Mouse (Mus musculus): ENCODE measurements around the gene Stn1. TPM values are rescaled to one million over a fixed set of nuclear protein-coding genes. Genes with fewer than 3 reads are reported as not detected.

Gene Stn1
- total RNA-seq, 2 experiments from 2014 or later = 23.1 to 26.3 TPM

DNA sequence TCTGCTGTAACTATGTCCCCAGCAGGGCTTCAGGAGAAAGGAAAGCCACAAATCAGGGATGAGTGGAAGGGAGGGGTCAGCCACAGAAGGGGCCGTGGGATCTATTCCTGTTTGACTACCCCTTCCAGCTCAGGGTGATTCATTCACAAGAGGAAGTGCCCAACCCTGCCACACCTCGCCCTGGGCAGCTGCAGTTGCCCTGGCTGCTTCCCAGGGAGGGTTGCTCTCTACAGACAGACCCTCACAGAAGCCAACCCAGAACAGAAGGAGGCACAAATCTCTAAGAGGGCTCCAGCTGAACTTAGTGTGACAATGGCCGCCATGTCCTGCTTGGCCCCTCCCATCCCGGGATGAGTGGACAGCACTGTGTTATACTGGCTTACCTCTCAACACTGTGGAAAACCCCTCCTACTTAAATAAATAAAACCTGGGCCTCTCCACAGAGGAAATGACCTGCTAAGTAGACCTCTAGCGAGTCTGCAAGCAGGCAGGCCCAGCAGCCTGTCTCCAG, 28.5 kb downstream of the Stn1 start:
- no peak for DNase-seq

DNA sequence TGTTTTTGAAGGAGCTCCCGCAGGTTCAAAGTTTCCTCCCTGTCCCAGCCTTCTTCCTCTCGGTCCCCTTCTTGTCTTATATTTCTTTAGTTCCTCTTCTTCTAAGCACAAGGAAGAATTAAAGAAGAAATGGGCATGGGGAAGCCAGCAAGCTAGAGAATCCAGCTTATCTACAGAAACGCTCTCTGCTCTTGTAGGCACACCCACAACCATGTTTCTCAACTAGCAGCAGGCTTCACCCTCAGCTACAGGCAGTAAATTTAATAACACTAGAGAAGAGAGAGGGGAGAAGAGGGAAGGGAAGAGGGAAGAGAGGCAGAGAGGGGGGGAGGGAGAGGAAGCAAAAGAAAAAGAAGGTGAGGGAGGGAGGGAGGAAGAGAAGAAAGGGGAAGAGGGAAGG, 29.1 kb downstream of the Stn1 start:
- no peak for DNase-seq

DNA sequence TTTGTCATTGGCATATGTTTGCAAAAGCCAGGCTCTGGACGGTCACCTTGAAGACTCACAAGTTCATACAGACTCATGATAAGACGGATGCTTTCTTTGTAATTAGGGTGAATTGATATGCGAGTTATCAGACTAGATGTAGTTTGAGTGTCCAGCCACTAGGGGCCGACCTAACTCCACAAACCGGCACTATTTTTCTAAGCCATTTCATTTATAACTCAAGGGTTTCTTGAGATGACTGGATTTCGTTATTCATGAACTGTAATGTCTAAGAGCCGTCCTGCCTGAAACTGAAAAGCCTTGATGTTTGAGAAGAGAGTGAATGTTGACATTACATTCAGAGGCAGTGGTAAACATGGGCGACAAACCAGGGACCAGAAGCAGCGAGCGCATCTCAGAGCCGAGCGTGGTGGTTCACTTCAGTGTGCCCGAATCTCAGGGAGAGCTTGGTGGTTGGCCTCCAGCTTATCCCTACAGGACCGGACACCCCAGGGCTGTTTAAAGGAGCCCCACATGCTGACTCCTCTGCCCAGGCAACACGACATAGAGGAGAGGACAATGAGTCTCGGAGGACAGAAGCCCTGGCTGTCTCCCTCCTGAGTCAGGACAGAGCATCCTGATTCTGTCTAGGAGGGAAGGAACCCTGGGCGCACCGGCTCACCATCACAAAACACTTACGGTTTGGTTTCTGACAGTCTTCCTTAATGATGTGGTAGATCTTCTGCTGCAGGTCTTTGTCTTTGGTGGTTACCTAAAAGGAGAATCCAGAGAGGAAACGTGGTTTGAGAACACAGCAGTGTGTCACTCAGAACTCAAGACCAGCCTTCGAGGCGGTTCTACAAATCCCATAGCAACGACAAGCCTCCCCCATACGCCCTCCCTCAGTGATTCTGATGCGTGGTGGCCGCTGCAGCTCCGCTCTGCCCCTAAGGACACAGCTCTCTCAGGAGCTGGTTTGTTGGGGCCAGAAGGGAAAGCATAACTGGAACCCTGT, 29.9 kb downstream of the Stn1 start:
- peak; percentile 80 for DNase-seq

DNA sequence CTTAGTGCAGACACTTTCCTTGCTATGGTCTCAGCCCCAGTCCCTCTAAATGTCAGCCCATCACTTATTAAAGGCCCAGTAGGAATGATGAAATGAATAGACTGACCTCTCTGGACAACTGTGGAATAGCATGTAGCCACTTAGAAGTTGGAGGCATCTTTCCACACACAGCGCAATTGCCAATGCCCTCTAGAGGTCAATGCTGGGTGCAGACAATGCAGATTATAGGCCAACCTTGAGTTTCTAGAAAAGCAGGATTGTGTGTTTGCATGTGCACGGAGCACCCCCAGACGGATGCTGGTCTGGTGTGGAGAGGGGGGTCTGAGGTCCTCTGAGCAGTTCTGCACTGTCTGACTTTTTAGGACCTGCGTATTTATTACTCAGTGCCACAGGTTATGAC, 33.7 kb downstream of the Stn1 start:
- peak; percentile 52 for DNase-seq

GRCm38 (mm10) chr19:47502563-47502962, 34.7 kb downstream of the Stn1 start:
- DNase-seq = no peak

GRCm38 (mm10) chr19:47500389-47501011, 36.8 kb downstream of the Stn1 start:
- DNase-seq = peak; percentile 35

DNA sequence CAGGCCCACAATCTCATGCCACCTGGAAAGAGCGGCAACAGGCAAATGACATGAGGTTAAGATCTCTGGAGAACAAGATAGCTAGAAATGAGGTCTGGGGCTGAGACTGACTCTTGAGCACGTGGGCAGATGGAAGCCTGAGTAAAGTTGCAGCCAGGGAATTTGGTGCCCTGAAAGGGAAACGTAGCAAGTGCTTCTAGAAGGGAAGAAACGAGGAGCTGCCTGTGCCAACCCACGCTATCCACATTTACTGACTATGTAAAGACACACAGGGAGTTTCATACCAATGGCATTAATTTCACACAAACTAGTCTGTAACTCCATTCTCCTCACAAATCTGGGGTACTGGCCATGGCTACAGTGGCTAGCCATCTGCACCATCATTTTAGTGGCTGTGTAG, 37.5 kb downstream of the Stn1 start:
- DNase-seq = no peak

GRCm38 (mm10) chr19:47498942-47499341, 38.4 kb downstream of the Stn1 start:
- DNase-seq = no peak

DNA sequence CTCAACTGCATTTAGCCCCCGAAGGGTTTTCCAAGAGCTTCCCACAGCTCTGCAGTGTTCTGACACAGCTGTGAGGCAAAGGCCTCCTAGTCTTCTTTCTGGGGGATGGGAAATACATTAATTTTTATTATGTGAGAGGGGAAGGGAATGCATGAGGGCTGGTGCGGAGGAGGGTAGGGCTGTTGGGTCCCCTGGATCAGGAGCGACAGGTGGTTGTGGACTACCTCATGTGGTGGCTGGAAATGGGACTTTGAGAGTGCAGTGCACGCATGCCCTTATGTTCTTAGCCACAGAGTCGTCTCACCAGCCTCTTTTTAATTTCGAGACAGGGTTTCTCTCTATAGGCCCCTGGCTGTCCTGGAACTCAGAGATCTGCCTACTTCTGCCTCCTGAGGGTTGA, 39.6 kb downstream of the Stn1 start:
- DNase-seq = no peak

GRCm38 (mm10) chr19:47497313-47497712, 40.0 kb downstream of the Stn1 start:
- DNase-seq = no peak

GRCm38 (mm10) chr19:47493017-47493997, 44.0 kb downstream of the Stn1 start:
- DNase-seq = no peak

GRCm38 (mm10) chr19:47492422-47492821, 44.9 kb downstream of the Stn1 start:
- no peak for DNase-seq

DNA sequence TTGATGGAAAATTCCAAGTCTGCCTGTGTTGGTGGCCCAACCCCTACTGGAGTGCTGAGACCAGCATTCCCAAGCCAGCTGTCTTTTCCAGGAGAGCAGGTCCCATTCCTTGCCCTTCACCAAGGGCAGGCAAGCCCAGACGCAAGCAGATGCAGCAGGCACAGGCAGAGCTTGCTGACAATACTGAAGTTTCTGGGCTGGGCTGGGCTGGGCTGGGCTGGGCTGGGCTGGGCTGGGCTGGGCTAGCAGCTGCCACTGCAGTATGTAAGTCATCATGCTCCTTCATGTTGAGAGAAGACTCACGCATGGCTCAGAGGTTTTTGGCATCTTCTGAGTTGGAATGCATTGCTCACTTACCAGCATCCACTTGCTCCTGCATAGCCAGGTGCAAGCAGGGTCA, 45.5 kb downstream of the Stn1 start:
- DNase-seq = no peak

DNA sequence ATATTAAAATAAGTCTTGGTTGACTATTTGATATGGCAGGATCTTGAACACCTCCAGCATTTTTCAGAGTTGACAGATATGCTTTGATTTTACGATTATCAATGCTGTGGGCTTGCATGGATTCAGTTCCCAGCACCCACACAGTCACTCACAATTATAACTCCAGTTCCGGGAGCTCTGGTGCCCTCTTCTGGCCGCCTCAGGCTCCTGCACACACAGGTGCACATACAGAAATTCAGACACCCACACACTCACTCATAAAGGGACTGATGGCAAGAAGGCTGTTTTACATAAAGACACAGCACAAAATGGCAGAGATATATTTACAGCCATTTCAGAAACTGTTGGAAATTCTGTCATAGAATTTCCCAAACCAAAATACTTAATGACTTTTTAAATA, 48.1 kb downstream of the Stn1 start:
- DNase-seq = no peak

DNA sequence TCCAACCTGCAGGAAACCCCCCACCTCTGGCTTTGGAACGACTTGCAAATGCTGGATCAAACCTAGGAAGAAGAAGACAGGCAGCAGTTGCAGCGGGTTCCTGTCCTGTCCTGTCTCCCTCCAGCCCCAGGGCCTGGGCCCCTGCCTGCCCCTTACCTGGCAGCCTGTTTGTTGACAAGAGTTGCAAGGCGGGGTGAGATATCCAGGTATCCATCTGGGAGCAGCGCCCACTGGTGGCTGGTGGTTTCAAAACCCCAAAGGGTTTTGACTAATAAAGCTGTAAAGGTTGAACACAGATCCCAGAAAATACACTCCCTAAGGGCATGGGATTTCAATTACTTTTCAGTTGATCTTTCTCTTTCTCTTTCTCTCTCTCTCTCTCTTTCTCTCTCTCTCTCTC, 49.1 kb downstream of the Stn1 start:
- no peak for DNase-seq

DNA sequence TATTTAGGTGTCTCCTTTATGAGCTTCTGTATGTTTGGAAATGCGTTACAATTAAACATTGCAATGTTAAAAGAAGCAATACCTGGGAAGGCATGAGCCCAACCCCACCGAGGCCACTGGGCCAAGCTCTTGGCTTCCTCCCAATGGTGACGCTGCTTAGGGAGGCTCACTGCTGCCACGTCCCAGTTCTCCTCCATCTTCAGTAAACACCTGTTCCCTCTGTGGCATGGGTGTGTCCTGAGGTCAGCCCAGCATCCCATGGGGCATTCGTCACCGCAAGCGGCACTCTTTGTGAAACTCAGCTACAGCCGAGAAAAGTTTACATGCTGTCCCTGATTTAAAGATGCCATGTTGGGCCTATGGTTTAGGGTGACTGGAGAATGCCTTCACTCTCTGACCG, 49.7 kb downstream of the Stn1 start:
- no peak for DNase-seq

GRCm38 (mm10) chr19:47485997-47486566, 51.2 kb downstream of the Stn1 start:
- peak; percentile 46 for DNase-seq

- no peak for DNase-seq
These were observed 53.2 kb downstream of the Stn1 start for GRCm38 (mm10) chr19:47484110-47484509.

- DNase-seq = no peak
These were observed 54.0 kb downstream of the Stn1 start for GRCm38 (mm10) chr19:47483346-47483745.

GRCm38 (mm10) chr19:47473453-47473852, 63.9 kb downstream of the Stn1 start:
- no peak for DNase-seq

- peak; percentile 71 for DNase-seq
These were observed 64.4 kb downstream of the Stn1 start for GRCm38 (mm10) chr19:47472881-47473400.

- DNase-seq = no peak
These were observed 65.5 kb downstream of the Stn1 start for GRCm38 (mm10) chr19:47471808-47472207.

Measured in heart, postnatal 4 days (tissue).